Mouse (Mus musculus): Measurements from ENCODE around the gene Alox5.

Alox5 gene

DNA sequence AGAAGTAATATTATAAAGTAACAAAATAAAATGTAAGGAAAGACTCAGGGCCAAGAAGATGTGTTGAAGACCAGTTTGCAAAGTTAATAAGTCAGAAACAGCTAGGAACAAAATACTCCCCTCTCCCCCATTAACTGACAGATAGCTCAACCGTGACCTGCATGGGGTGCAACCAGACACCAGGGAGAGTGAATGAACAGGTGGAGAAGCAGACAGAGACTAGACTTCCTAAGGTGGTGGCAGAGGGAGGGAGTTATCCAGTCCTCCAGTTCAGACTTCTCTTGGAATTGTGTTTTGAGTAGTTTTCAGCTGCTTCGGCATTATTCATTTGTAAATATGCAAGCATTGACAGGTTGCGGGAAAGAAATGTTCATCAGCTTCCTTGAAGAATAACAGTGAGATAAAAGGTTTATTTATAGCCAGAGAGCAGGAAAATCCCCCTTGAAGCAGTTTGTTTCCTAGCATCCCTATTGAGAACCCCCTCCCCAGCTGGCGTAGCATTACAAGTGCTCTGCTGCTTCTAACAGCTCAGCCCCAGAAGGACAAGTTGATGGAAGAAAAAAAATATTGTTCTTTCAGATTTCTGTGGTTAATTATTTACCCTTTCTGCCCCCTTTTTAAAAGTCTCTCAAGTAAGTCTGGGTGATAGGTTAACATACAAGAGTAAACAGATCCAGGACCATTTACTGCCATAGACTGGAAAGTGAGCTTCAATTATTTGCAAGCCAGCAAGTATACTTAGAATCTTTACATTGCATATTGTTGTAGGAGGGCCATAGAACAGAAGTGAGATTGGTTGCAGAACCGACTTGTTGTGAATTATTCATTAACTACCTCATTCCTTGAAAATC lies 75.6 kb downstream of the Alox5 start:
- DNase-seq (ENCODE audit: low read depth, low spot score) = no peak

DNA sequence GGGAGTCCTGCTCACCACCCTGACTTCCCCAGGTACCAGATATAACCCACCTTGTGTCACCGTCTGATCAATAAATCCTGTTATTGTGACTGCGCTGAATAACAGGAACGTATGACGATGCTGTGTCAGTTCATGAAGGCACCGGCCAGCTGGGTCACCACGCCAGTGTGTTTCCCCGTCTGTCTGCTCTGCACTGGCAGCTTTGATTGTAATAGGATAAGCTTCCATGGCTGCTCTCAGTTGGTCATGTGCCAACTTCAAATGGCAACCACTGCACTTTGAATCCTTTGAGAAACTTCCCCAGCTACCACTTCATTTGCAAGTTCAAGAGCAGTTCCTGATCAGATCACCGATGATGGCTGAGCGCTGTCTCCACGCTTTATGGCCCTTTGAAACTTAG lies 77.4 kb downstream of the Alox5 start:
- no peak for DNase-seq (ENCODE audit: low read depth, low spot score)

DNA sequence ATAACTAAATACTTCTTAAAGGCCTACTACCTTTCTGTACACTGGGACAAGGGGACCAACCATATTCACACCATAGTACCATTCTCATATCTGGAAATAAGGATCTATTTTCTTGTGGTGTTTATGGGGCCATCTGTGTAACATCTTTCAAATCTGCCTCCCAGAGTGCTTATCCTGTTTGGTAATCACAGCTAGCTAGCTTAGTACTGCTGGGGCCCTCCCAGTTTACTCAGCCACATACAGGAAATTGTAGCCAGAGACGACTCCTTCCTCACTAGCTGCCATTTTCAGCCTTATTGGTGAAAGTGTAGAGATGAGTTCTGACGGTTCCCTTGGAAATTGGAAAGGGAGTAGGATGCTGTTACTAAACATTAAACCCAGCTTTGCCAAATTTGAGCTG lies 79.4 kb downstream of the Alox5 start:
- DNase-seq (ENCODE audit: low read depth, low spot score) = no peak

- no peak for DNase-seq (ENCODE audit: low read depth, low spot score)
These were observed 80.8 kb downstream of the Alox5 start for GRCm38 (mm10) chr6:116380157-116380556.

- DNase-seq (ENCODE audit: low read depth, low spot score) = no peak
These were observed 82.1 kb downstream of the Alox5 start for GRCm38 (mm10) chr6:116378892-116379291.

DNA sequence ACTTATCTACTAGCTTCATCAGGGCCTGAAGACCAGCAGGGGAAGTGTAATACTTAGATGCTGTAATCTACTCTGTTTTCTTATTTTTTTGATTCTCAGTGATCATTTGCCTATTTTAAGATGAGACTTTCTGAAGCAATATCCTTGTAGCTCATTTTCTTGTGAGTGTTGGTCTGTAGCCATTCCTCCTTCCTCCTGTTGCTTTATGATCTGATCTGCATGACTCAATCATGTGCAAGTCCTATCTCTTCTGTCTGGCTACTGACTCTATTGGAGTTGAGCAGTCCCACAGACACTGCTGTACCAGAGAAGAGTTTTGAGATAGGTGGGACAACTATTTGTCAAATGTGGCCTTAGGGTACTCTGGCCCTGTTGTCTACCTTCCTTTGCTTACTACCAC lies 86.4 kb downstream of the Alox5 start:
- DNase-seq (ENCODE audit: low read depth, low spot score) = no peak

GRCm38 (mm10) chr6:116374136-116374535 lies 86.8 kb downstream of the Alox5 start:
- no peak for DNase-seq (ENCODE audit: low read depth, low spot score)

GRCm38 (mm10) chr6:116371500-116371899 lies 89.5 kb downstream of the Alox5 start:
- DNase-seq (ENCODE audit: low read depth, low spot score) = no peak

GRCm38 (mm10) chr6:116370216-116370976 lies 90.6 kb downstream of the Alox5 start:
- no peak for DNase-seq (ENCODE audit: low read depth, low spot score)

GRCm38 (mm10) chr6:116369811-116370210 lies 91.2 kb downstream of the Alox5 start:
- DNase-seq (ENCODE audit: low read depth, low spot score) = no peak

DNA sequence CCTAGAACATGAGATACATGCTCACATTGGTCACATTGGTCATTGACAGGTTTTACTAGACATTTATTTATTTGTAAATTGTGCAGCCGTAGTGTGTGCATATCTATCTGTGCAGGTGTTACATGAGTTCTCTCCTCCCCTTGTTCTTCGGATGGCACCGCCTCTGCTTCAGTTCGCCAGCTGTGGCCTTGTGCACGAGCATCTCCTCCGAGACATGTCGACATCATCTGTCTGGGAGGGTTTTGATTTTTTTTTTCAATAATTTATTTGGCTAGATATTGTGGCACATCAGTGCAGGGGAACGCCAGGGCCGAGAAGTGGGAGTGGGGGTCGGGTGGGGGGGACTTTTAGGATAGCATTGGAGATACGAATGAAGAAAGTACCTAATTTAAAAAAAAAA lies 93.0 kb downstream of the Alox5 start:
- no peak for DNase-seq (ENCODE audit: low read depth, low spot score)

DNA sequence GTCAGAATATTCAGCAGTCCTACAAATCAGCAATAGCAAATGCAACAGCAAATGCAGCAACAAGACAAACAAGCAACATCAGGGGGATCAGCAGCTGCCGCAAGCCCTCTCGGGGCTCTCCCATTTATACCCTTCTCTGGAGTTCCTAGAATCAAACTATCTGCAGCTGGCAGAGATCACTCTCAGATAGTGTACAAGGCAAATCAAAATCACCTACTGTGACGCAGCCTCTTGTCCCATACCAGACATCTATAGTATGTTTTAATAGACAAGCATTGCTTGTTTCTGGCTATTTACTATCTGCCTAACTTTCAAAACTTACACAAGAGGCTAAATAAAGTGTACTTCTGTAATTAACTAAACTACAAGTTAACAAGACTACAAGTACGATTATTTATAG lies 99.0 kb downstream of the Alox5 start:
- no peak for DNase-seq (ENCODE audit: low read depth, low spot score)

DNA sequence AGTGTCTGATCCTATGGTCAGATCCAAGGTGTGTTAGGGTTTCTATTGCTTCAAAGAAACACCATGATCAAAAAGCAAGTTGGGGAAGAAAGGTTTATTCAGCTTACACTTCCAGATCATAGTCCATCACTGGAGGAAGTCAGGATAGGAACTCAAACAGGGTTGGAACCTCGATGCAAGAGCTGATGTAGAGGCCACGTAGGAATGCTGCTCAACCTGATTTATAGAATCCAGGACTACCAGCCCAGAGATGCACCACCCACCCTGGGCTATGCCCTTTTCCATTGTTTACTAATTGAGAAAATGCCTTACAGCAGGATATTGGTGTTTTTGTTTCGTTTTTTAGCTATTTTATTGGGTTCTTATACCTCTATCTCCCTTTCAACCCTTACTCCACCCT lies 99.5 kb downstream of the Alox5 start:
- no peak for DNase-seq (ENCODE audit: low read depth, low spot score)

Data from ZHBTc4 (cell line).